Mouse (Mus musculus) spleen, adult 2 months (tissue): ENCODE data around the gene Zfhx3. TPM values are rescaled to one million over a fixed set of nuclear protein-coding genes. Genes with fewer than 3 reads are reported as not detected.

Experiments used
- DNase-seq, 2 experiments: peaks; one replicate each; pipeline versions ENCODE4 v3.0.0 to v3.0.0-alpha.2; 2012 to 2021; ENCODE audit warnings: low spot score in 2 of 2, low read depth in 1 of 2
- H3K27ac ChIP-seq: fragments of 200-500 bp; 2 replicates; pipeline ENCODE4 v1.5.1; 2012; ENCODE audit warnings: low read length, inconsistent platforms; ENCODE audit not compliant: insufficient read depth
- H3K27me3 ChIP-seq: fragments of 200-500 bp; 2 replicates; pipeline ENCODE4 v1.6.1; 2012; ENCODE audit warnings: mild to moderate bottlenecking, moderate library complexity, low read length, inconsistent platforms; ENCODE audit not compliant: control insufficient read depth, insufficient read depth
- H3K36me3 ChIP-seq: fragments of 200-500 bp; 2 replicates; pipeline ENCODE4 v1.6.1; 2012; ENCODE audit warnings: mild to moderate bottlenecking, low read length, inconsistent platforms; ENCODE audit not compliant: control insufficient read depth, insufficient read depth
- H3K4me1 ChIP-seq: fragments of 200-500 bp; 2 replicates; pipeline ENCODE4 v1.6.1; 2011; ENCODE audit warnings: inconsistent platforms; ENCODE audit not compliant: control insufficient read depth, insufficient read depth, insufficient read length
- H3K4me3 ChIP-seq: fragments of 200-500 bp; 2 replicates; pipeline ENCODE4 v1.5.1; 2011; ENCODE audit warnings: mild to moderate bottlenecking, inconsistent platforms; ENCODE audit not compliant: insufficient read depth, insufficient read length; ENCODE audit errors: extremely low read depth
- CTCF ChIP-seq: fragments of 200-500 bp; IDR thresholded peaks from 2 replicates; pipeline ENCODE4 v1.5.1; 2011; ENCODE audit warnings: mild to moderate bottlenecking, inconsistent platforms; ENCODE audit not compliant: insufficient read depth, insufficient read length, insufficient replicate concordance; ENCODE audit errors: extremely low read depth
- POLR2A ChIP-seq: fragments of 200-500 bp; IDR thresholded peaks from 2 replicates; pipeline ENCODE4 v1.6.1; 2011; ENCODE audit warnings: low read depth, low read length, inconsistent platforms
- WGBS: fragments of 180-500 bp; shearing (Covaris S2); methylation state at CpG from one replicate; pipeline ENCODE4 v1.1.7; 2018; 5-methylcytosine and 5-hydroxymethylcytosine counted together
- polyA plus RNA-seq: library from polyadenylated mRNA; depleted of rRNA; stranded (reverse); fragments of >200 nt; gene quantifications from 2 replicates; pipeline ENCODE4 v1.2.3, GENCODE M21; 2012

Zfhx3 gene
- polyA plus RNA-seq, 1 experiment: 1.5 TPM

GRCm38 (mm10) chr8:108061972-108062371 is 119.5 kb downstream of the Zfhx3 start:
- WGBS: 90% methylated on average over 12 of the region's 12 CpGs
- no peaks in the 10 kb centered on the region for H3K36me3 ChIP-seq
- no peak overlapping the region for H3K4me3 ChIP-seq
- TF ChIP-seq POLR2A (no peak), CTCF (no peak)
- H3K27me3 ChIP-seq: no peaks in the 10 kb centered on the region
- no peak overlapping the region for H3K27ac ChIP-seq
- no peak for DNase-seq
- H3K4me1 ChIP-seq: no peaks in the 10 kb centered on the region

- 93% methylated on average over 6 of the region's 6 CpGs for WGBS
- Histone ChIP-seq H3K36me3 (no peaks in the 10 kb centered on the region), H3K27me3 (no peaks in the 10 kb centered on the region), H3K4me1 (no peaks in the 10 kb centered on the region), H3K4me3 (no peak overlapping the region), H3K27ac (no peak overlapping the region)
- no peak for DNase-seq
- TF ChIP-seq CTCF: no peak
- TF ChIP-seq POLR2A: no peak
Observed at GRCm38 (mm10) chr8:108067111-108067510, 124.7 kb downstream of the Zfhx3 start.

GRCm38 (mm10) chr8:108068195-108068594 is 125.8 kb downstream of the Zfhx3 start:
- Histone ChIP-seq H3K36me3 (no peaks in the 10 kb centered on the region), H3K4me1 (no peaks in the 10 kb centered on the region; the same call in 1 of the 2 replicates), H3K4me3 (no peak overlapping the region), H3K27me3 (no peaks in the 10 kb centered on the region), H3K27ac (no peak overlapping the region)
- TF ChIP-seq CTCF: no peak
- TF ChIP-seq POLR2A: no peak
- WGBS: 82% methylated on average over 8 of the region's 8 CpGs
- no peak for DNase-seq

- WGBS: 79% methylated on average over 4 of the region's 4 CpGs
- H3K27me3 ChIP-seq: no peaks in the 10 kb centered on the region
- H3K27ac ChIP-seq: no peak overlapping the region
- no peaks in the 10 kb centered on the region; the same call in 1 of the 2 replicates for H3K4me1 ChIP-seq
- no peak overlapping the region for H3K4me3 ChIP-seq
- no peaks in the 10 kb centered on the region for H3K36me3 ChIP-seq
- no peak for DNase-seq
- no peak for TF ChIP-seq POLR2A
- no peak for TF ChIP-seq CTCF
Observed at GRCm38 (mm10) chr8:108070438-108070837, 128.0 kb downstream of the Zfhx3 start.

GRCm38 (mm10) chr8:108072126-108072746 is 129.8 kb downstream of the Zfhx3 start:
- no peaks in the 10 kb centered on the region for H3K27me3 ChIP-seq
- TF ChIP-seq POLR2A: no peak
- no peak for TF ChIP-seq CTCF
- no peak overlapping the region for H3K4me3 ChIP-seq
- no peak overlapping the region for H3K27ac ChIP-seq
- no peaks in the 10 kb centered on the region for H3K36me3 ChIP-seq
- WGBS: 69% methylated on average over 2 of the region's 2 CpGs
- DNase-seq: no peak
- no peaks in the 10 kb centered on the region; the same call in 1 of the 2 replicates for H3K4me1 ChIP-seq

GRCm38 (mm10) chr8:108072853-108073252 is 130.4 kb downstream of the Zfhx3 start:
- Histone ChIP-seq H3K36me3 (no peaks in the 10 kb centered on the region), H3K4me3 (no peak overlapping the region), H3K27ac (no peak overlapping the region), H3K27me3 (no peaks in the 10 kb centered on the region), H3K4me1 (no peaks in the 10 kb centered on the region; the same call in 1 of the 2 replicates)
- 45% methylated on average over 5 of the region's 5 CpGs for WGBS
- TF ChIP-seq POLR2A (no peak), CTCF (no peak)
- DNase-seq: no peak

- DNase-seq: no peak
- Histone ChIP-seq H3K27me3 (no peaks in the 10 kb centered on the region), H3K27ac (no peak overlapping the region), H3K4me1 (no peaks in the 10 kb centered on the region; the same call in 1 of the 2 replicates), H3K36me3 (no peaks in the 10 kb centered on the region), H3K4me3 (no peak overlapping the region)
- no peak for TF ChIP-seq CTCF
- no peak for TF ChIP-seq POLR2A
- WGBS: 92% methylated on average over 5 of the region's 5 CpGs
Observed at GRCm38 (mm10) chr8:108075176-108075575, 132.7 kb downstream of the Zfhx3 start.
